Mouse (Mus musculus): ENCODE measurements around the gene Cfap100.

Gene Cfap100

GRCm38 (mm10) chr6:90428380-90428974, at the start of gene Cfap100:
TSS of gene Cfap100 (minus strand) at chr6:90428797.
- peak; percentile 51 for DNase-seq (ENCODE audit: low spot score)

GRCm38 (mm10) chr6:90476941-90477518, 48.4 kb upstream of the Cfap100 start:
- no peak for DNase-seq (ENCODE audit: low spot score)

- no peak for DNase-seq (ENCODE audit: low spot score)
Measured at GRCm38 (mm10) chr6:90475854-90476212, 47.2 kb upstream of the Cfap100 start.

- no peak for DNase-seq (ENCODE audit: low spot score)
Measured at GRCm38 (mm10) chr6:90475176-90475853, 46.7 kb upstream of the Cfap100 start.

- no peak for DNase-seq (ENCODE audit: low spot score)
Measured at GRCm38 (mm10) chr6:90474361-90474750, 45.8 kb upstream of the Cfap100 start.

GRCm38 (mm10) chr6:90473630-90474360, 45.2 kb upstream of the Cfap100 start:
- DNase-seq (ENCODE audit: low spot score), result no peak

GRCm38 (mm10) chr6:90472697-90473096, 44.1 kb upstream of the Cfap100 start:
- no peak for DNase-seq (ENCODE audit: low spot score)

- DNase-seq (ENCODE audit: low spot score), result no peak
Measured at GRCm38 (mm10) chr6:90472079-90472478, 43.5 kb upstream of the Cfap100 start.

GRCm38 (mm10) chr6:90470947-90471541, 42.4 kb upstream of the Cfap100 start:
- DNase-seq (ENCODE audit: low spot score), result peak; percentile 77

GRCm38 (mm10) chr6:90470255-90470654, 41.7 kb upstream of the Cfap100 start:
- DNase-seq (ENCODE audit: low spot score), result no peak

GRCm38 (mm10) chr6:90469041-90469440, 40.4 kb upstream of the Cfap100 start:
- no peak for DNase-seq (ENCODE audit: low spot score)

GRCm38 (mm10) chr6:90468216-90468615, 39.6 kb upstream of the Cfap100 start:
- no peak for DNase-seq (ENCODE audit: low spot score)

- no peak for DNase-seq (ENCODE audit: low spot score)
Measured at GRCm38 (mm10) chr6:90466847-90467410, 38.3 kb upstream of the Cfap100 start.

- peak; percentile 31 for DNase-seq (ENCODE audit: low spot score)
Measured at GRCm38 (mm10) chr6:90466079-90466478, 37.5 kb upstream of the Cfap100 start.

- no peak for DNase-seq (ENCODE audit: low spot score)
Measured at GRCm38 (mm10) chr6:90465028-90465640, 36.5 kb upstream of the Cfap100 start.

- no peak for DNase-seq (ENCODE audit: low spot score)
Measured at GRCm38 (mm10) chr6:90463890-90464421, 35.4 kb upstream of the Cfap100 start.

- peak; percentile 91 for DNase-seq (ENCODE audit: low spot score)
Measured at GRCm38 (mm10) chr6:90463228-90463862, 34.7 kb upstream of the Cfap100 start.

- no peak for DNase-seq (ENCODE audit: low spot score)
Measured at GRCm38 (mm10) chr6:90462841-90463227, 34.2 kb upstream of the Cfap100 start.

- peak; percentile 68 for DNase-seq (ENCODE audit: low spot score)
Measured at GRCm38 (mm10) chr6:90462181-90462706, 33.6 kb upstream of the Cfap100 start, which contains the start of gene Klf15. TSS of gene Klf15 (plus strand) at chr6:90462576.

GRCm38 (mm10) chr6:90461771-90462170, 33.2 kb upstream of the Cfap100 start:
- no peak for DNase-seq (ENCODE audit: low spot score)

- no peak for DNase-seq (ENCODE audit: low spot score)
Measured at GRCm38 (mm10) chr6:90461181-90461580, 32.6 kb upstream of the Cfap100 start.
